Mouse (Mus musculus) 3T3-L1 (cell line): ENCODE results near the gene Chd9.

Experiments used
- DNase-seq: peaks from one replicate; pipeline ENCODE4 v3.0.0-alpha.2; 2015; ENCODE audit warnings: low read depth, low spot score

Gene Chd9

DNA sequence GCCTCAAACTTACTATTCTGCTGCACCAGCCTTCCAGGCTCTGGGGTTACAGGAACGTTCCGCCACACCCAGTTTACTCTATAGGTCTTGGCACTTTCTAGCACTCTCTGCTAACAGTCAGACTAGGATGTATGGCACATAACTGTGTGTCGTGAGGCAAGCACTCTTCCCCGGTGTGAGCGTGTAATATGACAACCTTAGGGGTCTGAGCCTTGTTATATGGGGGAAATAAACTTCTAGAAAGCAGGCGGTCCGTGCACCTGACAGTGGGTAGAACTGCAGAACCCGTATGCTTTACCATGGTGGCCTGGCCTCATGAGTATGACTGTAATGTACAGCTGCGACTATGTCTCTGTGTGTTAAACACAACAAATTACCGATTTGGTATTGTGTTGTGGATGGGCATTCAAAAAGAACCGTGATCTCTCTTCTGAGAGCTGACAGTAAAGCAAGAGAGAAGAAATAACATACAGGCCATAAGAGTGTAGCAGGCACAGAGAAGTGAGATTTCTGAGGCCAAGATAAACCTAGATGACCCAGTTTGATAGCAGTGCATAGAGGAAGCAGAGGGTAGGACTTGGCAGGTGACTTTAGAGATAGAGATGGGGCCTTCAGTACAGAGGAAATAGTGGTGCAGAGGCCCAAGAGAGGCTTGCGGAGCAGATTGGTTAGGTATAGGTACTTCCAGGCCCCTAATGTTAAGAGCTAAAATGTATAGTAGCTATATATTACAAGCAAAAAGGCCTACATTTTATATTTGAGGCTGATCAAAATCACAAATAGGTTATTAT lies 249.1 kb downstream of the Chd9 start:
- DNase-seq: no peak

DNA sequence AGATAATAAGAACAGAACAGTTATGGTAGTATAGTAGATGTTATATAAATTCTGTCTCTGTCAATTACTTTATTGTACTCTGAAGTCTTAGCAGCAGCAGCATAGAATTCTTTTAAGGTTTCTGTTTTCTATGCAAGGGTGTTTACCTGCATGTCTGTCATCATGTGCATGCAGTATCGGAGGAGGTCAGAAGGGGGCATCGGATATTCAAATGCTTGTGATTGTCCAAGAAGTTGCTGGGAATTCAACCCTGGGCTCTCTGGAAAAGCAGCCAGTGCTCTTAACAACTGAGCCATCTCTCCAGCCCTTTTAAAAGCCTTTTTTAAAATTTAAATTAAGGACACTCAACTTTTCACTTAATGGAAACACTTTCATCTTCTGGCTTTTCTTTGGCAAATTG lies 251.5 kb downstream of the Chd9 start:
- DNase-seq: peak; percentile 70

DNA sequence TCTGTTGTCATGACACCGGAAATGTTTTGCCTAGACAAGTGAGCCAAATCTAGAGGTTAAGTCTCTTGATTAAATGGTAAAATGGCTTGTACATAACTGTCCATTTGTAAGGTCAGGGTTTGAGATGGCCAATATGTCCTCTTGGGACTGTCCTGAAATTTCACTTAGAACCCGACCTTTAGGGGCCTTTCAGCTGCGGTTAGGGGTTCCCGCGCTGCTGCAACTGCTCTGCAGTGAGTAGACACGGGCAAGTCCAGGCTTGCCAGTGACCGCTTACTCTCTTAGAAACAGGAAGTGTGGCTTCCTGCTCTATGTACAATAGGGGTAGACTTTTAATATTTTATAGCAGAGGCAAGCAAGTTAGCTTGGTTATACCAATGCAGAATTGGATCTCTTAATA lies 253.8 kb downstream of the Chd9 start:
- DNase-seq: no peak

- no peak for DNase-seq
These were observed 254.3 kb downstream of the Chd9 start for GRCm38 (mm10) chr8:91082428-91082827.

DNA sequence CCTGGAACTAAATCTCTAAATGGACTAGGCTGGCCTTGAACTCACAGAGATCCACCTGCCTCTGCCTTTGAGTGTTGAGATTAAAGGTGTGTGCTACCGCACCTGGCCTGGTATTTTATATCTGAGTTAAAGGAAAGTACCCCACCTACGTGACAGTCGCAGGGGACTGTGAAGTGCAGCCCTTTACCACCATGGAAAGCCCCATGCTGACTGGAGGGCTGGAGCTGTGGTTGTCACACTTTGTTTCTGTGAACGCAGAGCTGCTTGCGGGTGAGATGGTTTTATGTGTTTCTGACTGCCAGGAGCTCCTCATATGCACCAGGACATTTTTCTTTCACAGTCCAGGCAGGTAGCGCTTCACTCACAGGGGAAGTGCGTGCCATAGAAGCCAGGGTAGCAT lies 260.3 kb downstream of the Chd9 start:
- DNase-seq: no peak

DNA sequence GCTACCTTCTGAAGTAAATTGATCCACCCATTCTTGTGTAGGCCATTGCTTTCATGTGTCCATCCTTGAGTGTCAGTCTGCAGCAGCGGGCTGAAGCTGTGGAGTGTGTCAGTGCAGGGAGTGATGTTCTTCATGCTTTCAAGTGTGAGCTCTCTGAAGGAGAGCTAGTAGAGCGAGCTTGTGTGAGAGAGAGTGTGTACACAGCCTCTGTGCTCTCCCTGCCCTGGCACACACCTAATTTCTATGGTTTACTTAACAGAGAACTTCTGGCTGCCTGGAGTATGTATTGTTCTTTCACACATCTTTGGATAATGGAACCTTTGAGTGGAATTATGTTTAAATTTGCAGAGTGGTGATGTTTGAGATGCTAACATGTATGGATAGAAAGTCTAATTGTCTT lies 261.4 kb downstream of the Chd9 start:
- no peak for DNase-seq

DNA sequence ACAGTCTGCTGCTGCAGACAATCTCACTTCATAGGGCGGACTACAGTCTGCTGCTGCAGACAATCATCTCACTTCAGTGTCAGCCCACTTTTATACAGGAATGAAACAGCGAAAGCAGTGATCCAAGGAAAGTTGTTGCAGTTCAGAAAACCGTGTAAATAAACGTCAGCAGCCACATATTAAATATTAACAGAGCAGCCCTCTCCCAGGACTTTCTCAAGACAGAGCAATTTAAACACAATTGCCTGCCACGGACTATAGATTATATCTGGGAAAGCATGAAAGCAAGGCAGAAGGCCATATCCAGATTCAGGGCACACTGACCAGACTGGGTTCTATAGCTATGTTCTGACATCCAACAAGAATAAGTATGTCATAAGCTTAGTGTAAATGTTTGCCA lies 266.0 kb downstream of the Chd9 start:
- DNase-seq: no peak

DNA sequence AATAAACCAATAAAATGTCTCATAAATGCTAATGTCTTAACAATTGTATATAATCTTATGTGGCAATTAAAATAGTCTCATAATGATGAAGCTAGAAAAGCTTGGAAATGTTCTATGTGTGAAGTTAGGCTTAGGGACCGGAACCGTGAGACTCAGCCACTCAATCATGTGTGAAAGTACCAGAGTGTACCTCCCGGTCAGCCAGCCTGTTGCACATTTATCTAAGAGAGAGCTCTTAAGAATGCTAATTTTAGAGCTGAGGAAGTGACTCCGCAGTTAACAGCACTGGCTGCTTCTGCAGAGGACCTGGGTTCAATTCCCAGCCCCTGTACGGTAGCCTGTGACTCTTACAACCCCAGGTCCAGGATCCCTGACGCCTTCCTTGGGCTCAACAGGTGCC lies 270.0 kb downstream of the Chd9 start:
- DNase-seq: no peak
